Mouse (Mus musculus): ENCODE measurements at regions not wholly inside any gene's neighbourhood (a gene's known extent, or its start where the extent isn't known, plus 50 kb on each side); places are given as distances from the start of the nearest gene placed in this dataset.
"Not testable (repeated sequence)": the region's sequence is repeated elsewhere in the genome, so short reads cannot be mapped to it uniquely, and the experiment has no call there.

DNA sequence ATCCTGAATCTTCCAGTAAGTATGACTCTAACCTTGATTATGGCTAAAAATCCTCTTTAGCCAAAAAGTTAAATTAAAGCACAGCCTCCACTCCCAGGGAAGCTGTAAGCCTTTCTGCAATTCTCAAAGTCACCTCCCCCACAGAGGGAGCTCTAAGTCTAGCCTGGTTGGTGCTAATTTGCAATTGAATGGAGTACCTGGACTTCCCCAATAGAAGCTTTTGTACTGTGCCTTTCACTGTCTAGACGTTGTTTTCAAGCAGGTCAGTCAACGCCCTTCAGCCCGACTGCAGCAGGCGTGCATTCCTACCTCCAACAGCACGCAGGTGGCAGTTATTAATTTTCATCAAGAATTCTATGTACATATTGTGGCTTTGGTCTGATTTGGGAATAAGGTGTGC, 87.2 kb downstream of the Catsperg2 start:
- WGBS, result 96% methylated on average over 5 of the region's 5 CpGs
- DNase-seq; H3K4me3 ChIP-seq (ENCODE audit: control insufficient read depth, insufficient read depth, low read length): not testable (repeated sequence)

DNA sequence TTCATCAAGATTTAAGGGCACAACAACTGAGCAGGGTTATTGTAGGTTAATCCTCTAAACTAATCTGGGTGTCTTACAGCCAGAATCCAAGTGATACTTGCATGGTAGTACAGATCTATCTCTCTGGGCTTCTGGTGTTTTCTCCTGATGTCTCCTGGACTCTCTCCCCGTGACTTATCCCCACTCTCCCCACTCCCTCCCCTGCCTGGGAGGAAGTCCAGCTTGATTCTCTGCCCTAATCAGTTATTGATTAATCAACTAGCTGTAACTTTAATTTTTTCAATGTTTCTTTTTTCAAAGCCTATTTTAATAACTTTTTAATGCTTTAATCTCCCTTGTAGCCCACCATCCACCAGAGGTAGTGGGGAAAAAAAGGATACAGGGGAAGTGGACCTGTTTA, 83.9 kb upstream of the Sipa1l3 start:
- no peak for TF ChIP-seq CTCF (IDR thresholded peaks at IDR 0.05; ENCODE audit: borderline replicate concordance, control insufficient read depth, extremely low read depth, insufficient read depth, low read length, poor library complexity)
- no peak for TF ChIP-seq POLR2A (IDR thresholded peaks at IDR 0.05; ENCODE audit: control insufficient read depth, extremely low read depth, insufficient read depth, low read length, poor library complexity)
- Histone ChIP-seq H3K36me3 (ENCODE audit: control insufficient read depth, insufficient read depth, low read length) (no peaks in the 10 kb centered on the region), H3K4me3 (ENCODE audit: control insufficient read depth, insufficient read depth, low read length) (no peak overlapping the region), H3K27me3 (ENCODE audit: control insufficient read depth, insufficient read depth, low read length) (no peaks in the 10 kb centered on the region), H3K27ac (ENCODE audit: control insufficient read depth, insufficient read depth, low read length) (no peak overlapping the region), H3K4me1 (replicated peaks; ENCODE audit: control insufficient read depth, insufficient read depth, low read length) (no peaks in the 10 kb centered on the region)
- WGBS, result 71% methylated on average over 1 of the region's 1 CpGs
- DNase-seq, result no peak

More for the DNA sequence above, 87.2 kb downstream of the Catsperg2 start:
- H3K27me3 ChIP-seq (ENCODE audit: control insufficient read depth, insufficient read depth, low read length); H3K27ac ChIP-seq (ENCODE audit: control insufficient read depth, insufficient read depth, low read length); H3K36me3 ChIP-seq (ENCODE audit: control insufficient read depth, insufficient read depth, low read length); H3K4me1 ChIP-seq (replicated peaks; ENCODE audit: control insufficient read depth, insufficient read depth, low read length): not testable (repeated sequence)

DNA sequence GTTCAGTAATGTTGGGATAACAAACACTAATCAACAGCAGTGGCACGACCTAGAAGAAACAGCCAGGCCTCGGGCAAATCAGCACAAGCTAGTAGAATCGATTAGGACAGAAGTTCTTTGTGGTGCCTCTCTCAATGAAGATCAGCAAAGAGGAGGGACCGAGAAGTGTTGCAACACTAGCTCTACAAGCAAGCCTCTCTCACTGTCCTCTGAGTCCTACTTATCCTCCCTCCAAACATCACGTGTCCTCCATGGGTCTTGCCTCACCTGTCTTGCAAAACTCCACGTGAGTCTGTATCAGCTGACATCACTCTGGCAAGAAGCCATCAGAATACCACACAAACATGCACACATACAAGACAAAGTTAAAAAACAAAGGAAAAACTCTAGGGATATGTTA, 82.9 kb upstream of the Sipa1l3 start:
- H3K4me1 ChIP-seq (replicated peaks; ENCODE audit: control insufficient read depth, insufficient read depth, low read length), result no peaks in the 10 kb centered on the region
- no peaks in the 10 kb centered on the region for H3K27me3 ChIP-seq (ENCODE audit: control insufficient read depth, insufficient read depth, low read length)
- no peak overlapping the region for H3K27ac ChIP-seq (ENCODE audit: control insufficient read depth, insufficient read depth, low read length)
- no peak for DNase-seq
- TF ChIP-seq POLR2A (IDR thresholded peaks at IDR 0.05; ENCODE audit: control insufficient read depth, extremely low read depth, insufficient read depth, low read length, poor library complexity) (no peak), CTCF (IDR thresholded peaks at IDR 0.05; ENCODE audit: borderline replicate concordance, control insufficient read depth, extremely low read depth, insufficient read depth, low read length, poor library complexity) (no peak)
- no peak overlapping the region for H3K4me3 ChIP-seq (ENCODE audit: control insufficient read depth, insufficient read depth, low read length)
- H3K36me3 ChIP-seq (ENCODE audit: control insufficient read depth, insufficient read depth, low read length), result no peaks in the 10 kb centered on the region
- WGBS, result 83% methylated on average over 6 of the region's 6 CpGs

DNA sequence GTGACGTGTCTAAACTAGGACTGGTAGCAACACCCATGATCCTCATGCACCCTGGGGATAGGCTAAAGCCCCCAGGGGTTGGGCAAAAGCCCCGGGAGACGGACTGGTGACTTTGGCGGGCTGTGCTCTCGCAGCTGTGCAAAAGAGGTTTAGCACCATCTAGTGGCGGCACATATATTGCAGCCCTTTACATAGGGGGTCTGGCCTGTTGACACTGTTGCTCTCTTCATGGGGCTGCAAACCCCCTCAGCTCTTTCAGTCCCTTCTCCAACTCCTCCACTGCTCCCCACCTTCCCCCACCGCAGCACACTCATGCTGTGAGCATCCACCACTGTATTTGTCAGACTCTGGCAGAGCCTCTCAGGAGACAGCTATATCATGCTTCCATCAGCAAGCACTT, 78.8 kb upstream of the Sipa1l3 start:
- H3K4me3 ChIP-seq (ENCODE audit: control insufficient read depth, insufficient read depth, low read length); H3K4me1 ChIP-seq (replicated peaks; ENCODE audit: control insufficient read depth, insufficient read depth, low read length); H3K27me3 ChIP-seq (ENCODE audit: control insufficient read depth, insufficient read depth, low read length); H3K27ac ChIP-seq (ENCODE audit: control insufficient read depth, insufficient read depth, low read length); H3K36me3 ChIP-seq (ENCODE audit: control insufficient read depth, insufficient read depth, low read length): not testable (repeated sequence)
- WGBS, result 35% methylated on average over 7 of the region's 7 CpGs
- peak; percentile 52 for DNase-seq

DNA sequence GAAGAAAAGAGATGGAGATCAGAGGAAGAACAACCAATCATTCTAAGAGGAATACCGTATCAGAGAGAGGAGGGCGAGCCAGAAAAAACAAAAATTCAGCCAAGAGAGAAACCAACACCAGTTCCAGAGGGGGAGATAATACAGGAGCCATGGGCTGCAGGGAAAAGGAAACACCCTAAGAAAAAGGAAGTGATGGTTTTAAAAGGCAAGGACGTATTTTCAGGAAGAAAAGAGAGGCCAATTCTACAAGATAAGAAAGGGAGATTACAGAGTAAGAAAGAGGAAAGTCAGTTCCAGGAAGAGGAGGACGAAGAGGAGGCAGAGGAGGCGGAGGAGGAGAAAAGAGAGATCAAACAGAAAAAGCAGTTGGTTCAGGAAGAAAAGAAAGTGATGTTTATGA, 59.7 kb upstream of the Sipa1l3 start:
- Histone ChIP-seq H3K4me1 (replicated peaks; ENCODE audit: control insufficient read depth, insufficient read depth, low read length) (no peaks in the 10 kb centered on the region), H3K36me3 (ENCODE audit: control insufficient read depth, insufficient read depth, low read length) (no peaks in the 10 kb centered on the region), H3K27ac (ENCODE audit: control insufficient read depth, insufficient read depth, low read length) (no peak overlapping the region), H3K4me3 (ENCODE audit: control insufficient read depth, insufficient read depth, low read length) (no peak overlapping the region), H3K27me3 (ENCODE audit: control insufficient read depth, insufficient read depth, low read length) (no peaks in the 10 kb centered on the region)
- 54% methylated on average over 5 of the region's 5 CpGs for WGBS
- DNase-seq, result no peak
- TF ChIP-seq CTCF (IDR thresholded peaks at IDR 0.05; ENCODE audit: borderline replicate concordance, control insufficient read depth, extremely low read depth, insufficient read depth, low read length, poor library complexity) (no peak), POLR2A (IDR thresholded peaks at IDR 0.05; ENCODE audit: control insufficient read depth, extremely low read depth, insufficient read depth, low read length, poor library complexity) (no peak)

DNA sequence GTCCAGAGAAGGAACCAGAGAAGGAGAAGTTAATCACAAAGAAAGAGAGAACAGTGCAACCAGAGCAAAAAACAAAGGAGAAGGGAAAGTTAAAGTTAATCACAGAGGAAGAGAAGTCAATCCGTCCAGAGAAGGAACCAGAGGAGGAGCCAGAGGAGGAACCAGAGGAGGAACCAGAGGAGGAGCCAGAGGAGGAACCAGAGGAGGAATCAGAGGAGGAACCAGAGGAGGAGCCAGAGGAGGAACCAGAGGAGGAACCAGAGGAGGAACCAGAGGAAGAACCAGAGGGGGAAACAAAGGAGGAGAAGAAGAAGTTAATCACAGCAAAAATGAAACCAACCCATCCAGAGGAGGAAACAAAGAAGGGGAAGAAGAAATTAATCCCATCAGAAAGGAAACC, 57.2 kb upstream of the Sipa1l3 start:
- no peak for TF ChIP-seq CTCF (IDR thresholded peaks at IDR 0.05; ENCODE audit: borderline replicate concordance, control insufficient read depth, extremely low read depth, insufficient read depth, low read length, poor library complexity)
- 8% methylated on average over 1 of the region's 1 CpGs for WGBS
- no peak for DNase-seq
- Histone ChIP-seq H3K4me1 (replicated peaks; ENCODE audit: control insufficient read depth, insufficient read depth, low read length) (no peaks in the 10 kb centered on the region), H3K27ac (ENCODE audit: control insufficient read depth, insufficient read depth, low read length) (no peak overlapping the region), H3K4me3 (ENCODE audit: control insufficient read depth, insufficient read depth, low read length) (no peak overlapping the region), H3K27me3 (ENCODE audit: control insufficient read depth, insufficient read depth, low read length) (no peaks in the 10 kb centered on the region), H3K36me3 (ENCODE audit: control insufficient read depth, insufficient read depth, low read length) (no peaks in the 10 kb centered on the region)
